Mouse (Mus musculus): ENCODE measurements around the gene Shisal2a. TPM values are rescaled to one million over a fixed set of nuclear protein-coding genes. Genes with fewer than 3 reads are reported as not detected.
A peak's percentile ranks its signal among the peaks of the same experiment; 100 is the strongest.

The Shisal2a gene
- polyA plus RNA-seq, 1 experiment from 2014 or later: 0.36 TPM

GRCm38 (mm10) chr4:108403861-108404635 is 20.9 kb upstream of the Shisal2a start:
- WGBS: 88% methylated on average over 8 of the region's 8 CpGs
- ATAC-seq (ENCODE audit: borderline replicate concordance, extremely low read depth, low FRiP score, low TSS enrichment): no peak

GRCm38 (mm10) chr4:108400395-108400794 is 17.2 kb upstream of the Shisal2a start:
- Histone ChIP-seq H3K4me1 (no peaks in the 10 kb centered on the region), H3K36me3 (peaks cover 17% of the 10 kb centered on the region), H3K9ac (no peak overlapping the region), H3K9me3 (no peaks in the 10 kb centered on the region), H3K27ac (no peak overlapping the region), H3K27me3 (no peaks in the 10 kb centered on the region), H3K4me2 (no peak overlapping the region), H3K4me3 (no peak overlapping the region)
- WGBS: 90% methylated on average over 10 of the region's 10 CpGs
- ATAC-seq (ENCODE audit: borderline replicate concordance, extremely low read depth, low FRiP score, low TSS enrichment): no peak

More at GRCm38 (mm10) chr4:108403861-108404635, 20.9 kb upstream of the Shisal2a start:
- Histone ChIP-seq H3K4me3 (no peak overlapping the region), H3K9me3 (no peaks in the 10 kb centered on the region), H3K27me3 (no peaks in the 10 kb centered on the region), H3K9ac (no peak overlapping the region), H3K4me1 (peaks cover 19% of the 10 kb centered on the region), H3K36me3 (peaks cover 17% of the 10 kb centered on the region), H3K27ac (no peak overlapping the region), H3K4me2 (no peak overlapping the region)

GRCm38 (mm10) chr4:108394236-108394635 is 11.1 kb upstream of the Shisal2a start:
- no peak for ATAC-seq (ENCODE audit: borderline replicate concordance, extremely low read depth, low FRiP score, low TSS enrichment)
- Histone ChIP-seq H3K36me3 (no peaks in the 10 kb centered on the region), H3K4me1 (no peaks in the 10 kb centered on the region), H3K4me3 (no peak overlapping the region), H3K4me2 (no peak overlapping the region), H3K9ac (no peak overlapping the region), H3K9me3 (no peaks in the 10 kb centered on the region), H3K27me3 (no peaks in the 10 kb centered on the region), H3K27ac (no peak overlapping the region)

GRCm38 (mm10) chr4:108392558-108392957 is 9.4 kb upstream of the Shisal2a start:
- no peak for ATAC-seq (ENCODE audit: borderline replicate concordance, extremely low read depth, low FRiP score, low TSS enrichment)
- Histone ChIP-seq H3K9me3 (no peaks in the 10 kb centered on the region), H3K27me3 (no peaks in the 10 kb centered on the region), H3K4me3 (no peak overlapping the region), H3K27ac (no peak overlapping the region), H3K36me3 (no peaks in the 10 kb centered on the region), H3K4me1 (peaks cover 8% of the 10 kb centered on the region), H3K4me2 (no peak overlapping the region), H3K9ac (no peak overlapping the region)
- 58% methylated on average over 2 of the region's 2 CpGs for WGBS

- H3K9me3 ChIP-seq: no peaks in the 10 kb centered on the region
- H3K27ac ChIP-seq: no peak overlapping the region
- no peaks in the 10 kb centered on the region for H3K27me3 ChIP-seq
- H3K4me2 ChIP-seq: no peak overlapping the region
- WGBS: 63% methylated on average over 5 of the region's 5 CpGs
- H3K9ac ChIP-seq: no peak overlapping the region
- H3K4me3 ChIP-seq: no peak overlapping the region
- no peak for ATAC-seq (ENCODE audit: borderline replicate concordance, extremely low read depth, low FRiP score, low TSS enrichment)
- H3K4me1 ChIP-seq: peaks cover 8% of the 10 kb centered on the region
- no peaks in the 10 kb centered on the region for H3K36me3 ChIP-seq
Measured at GRCm38 (mm10) chr4:108391124-108391523, 8.0 kb upstream of the Shisal2a start.

- Histone ChIP-seq H3K36me3 (no peaks in the 10 kb centered on the region), H3K27me3 (peaks cover 13% of the 10 kb centered on the region), H3K4me1 (peaks cover 8% of the 10 kb centered on the region), H3K4me3 (no peak overlapping the region), H3K9ac (no peak overlapping the region), H3K4me2 (no peak overlapping the region), H3K9me3 (no peaks in the 10 kb centered on the region), H3K27ac (no peak overlapping the region)
- 79% methylated on average over 3 of the region's 3 CpGs for WGBS
- no peak for ATAC-seq (ENCODE audit: borderline replicate concordance, extremely low read depth, low FRiP score, low TSS enrichment)
Measured at GRCm38 (mm10) chr4:108388741-108389140, 5.6 kb upstream of the Shisal2a start.

GRCm38 (mm10) chr4:108387681-108388253 is 4.6 kb upstream of the Shisal2a start:
- peak overlapping the region; percentile 65 for H3K27ac ChIP-seq
- peak overlapping the region; percentile 62 for H3K4me2 ChIP-seq
- WGBS: under 1% methylated on average over 18 of the region's 18 CpGs
- H3K9ac ChIP-seq: peak overlapping the region; percentile 44
- no peaks in the 10 kb centered on the region for H3K36me3 ChIP-seq
- H3K9me3 ChIP-seq: no peaks in the 10 kb centered on the region
- peaks cover 16% of the 10 kb centered on the region for H3K4me1 ChIP-seq
- H3K4me3 ChIP-seq: peak overlapping the region; percentile 37
- peak; percentile 86 for ATAC-seq (ENCODE audit: borderline replicate concordance, extremely low read depth, low FRiP score, low TSS enrichment)
- peaks cover 23% of the 10 kb centered on the region for H3K27me3 ChIP-seq

GRCm38 (mm10) chr4:108387106-108387505 is 4.0 kb upstream of the Shisal2a start:
- no peaks in the 10 kb centered on the region for H3K9me3 ChIP-seq
- H3K4me3 ChIP-seq: no peak overlapping the region
- 25% methylated on average over 4 of the region's 4 CpGs for WGBS

GRCm38 (mm10) chr4:108386087-108386486 is 2.9 kb upstream of the Shisal2a start:
- Histone ChIP-seq H3K4me1 (peaks cover 16% of the 10 kb centered on the region), H3K4me3 (no peak overlapping the region), H3K27me3 (peaks cover 39% of the 10 kb centered on the region), H3K27ac (no peak overlapping the region), H3K9ac (no peak overlapping the region), H3K9me3 (no peaks in the 10 kb centered on the region), H3K4me2 (no peak overlapping the region), H3K36me3 (no peaks in the 10 kb centered on the region)
- WGBS: 15% methylated on average over 1 of the region's 1 CpGs
- ATAC-seq (ENCODE audit: borderline replicate concordance, extremely low read depth, low FRiP score, low TSS enrichment): no peak

More at GRCm38 (mm10) chr4:108387106-108387505, 4.0 kb upstream of the Shisal2a start:
- peak overlapping the region; percentile 65 for H3K27ac ChIP-seq
- H3K27me3 ChIP-seq: peaks cover 29% of the 10 kb centered on the region
- H3K4me1 ChIP-seq: peaks cover 16% of the 10 kb centered on the region
- ATAC-seq (ENCODE audit: borderline replicate concordance, extremely low read depth, low FRiP score, low TSS enrichment): peak; percentile 61; the same call in 1 of the 2 replicates
- no peaks in the 10 kb centered on the region for H3K36me3 ChIP-seq
- H3K4me2 ChIP-seq: peak overlapping the region; percentile 62
- H3K9ac ChIP-seq: no peak overlapping the region

- WGBS: 5% methylated on average over 1 of the region's 1 CpGs
- Histone ChIP-seq H3K4me3 (no peak overlapping the region), H3K9me3 (no peaks in the 10 kb centered on the region), H3K9ac (no peak overlapping the region), H3K4me1 (peaks cover 8% of the 10 kb centered on the region; the same call in 1 of the 2 replicates), H3K4me2 (no peak overlapping the region), H3K27ac (no peak overlapping the region), H3K36me3 (no peaks in the 10 kb centered on the region), H3K27me3 (peaks cover 39% of the 10 kb centered on the region)
- no peak for ATAC-seq (ENCODE audit: borderline replicate concordance, extremely low read depth, low FRiP score, low TSS enrichment)
Measured at GRCm38 (mm10) chr4:108380146-108380545, 3.0 kb downstream of the Shisal2a start.

GRCm38 (mm10) chr4:108379476-108379875 is 3.7 kb downstream of the Shisal2a start:
- Histone ChIP-seq H3K4me2 (no peak overlapping the region), H3K27ac (no peak overlapping the region), H3K4me1 (peaks cover 8% of the 10 kb centered on the region; the same call in 1 of the 2 replicates), H3K36me3 (no peaks in the 10 kb centered on the region), H3K4me3 (no peak overlapping the region), H3K9ac (no peak overlapping the region), H3K9me3 (no peaks in the 10 kb centered on the region), H3K27me3 (peaks cover 34% of the 10 kb centered on the region)
- ATAC-seq (ENCODE audit: borderline replicate concordance, extremely low read depth, low FRiP score, low TSS enrichment): no peak
- WGBS: 80% methylated on average over 3 of the region's 3 CpGs

GRCm38 (mm10) chr4:108372166-108372565 is 11.0 kb downstream of the Shisal2a start:
- ATAC-seq (ENCODE audit: borderline replicate concordance, extremely low read depth, low FRiP score, low TSS enrichment): no peak
- no peak overlapping the region for H3K4me3 ChIP-seq
- H3K4me1 ChIP-seq: no peaks in the 10 kb centered on the region
- WGBS: 40% methylated on average over 3 of the region's 3 CpGs
- no peaks in the 10 kb centered on the region for H3K36me3 ChIP-seq
- H3K27ac ChIP-seq: no peak overlapping the region
- no peak overlapping the region for H3K9ac ChIP-seq
- no peaks in the 10 kb centered on the region for H3K27me3 ChIP-seq
- H3K4me2 ChIP-seq: no peak overlapping the region
- H3K9me3 ChIP-seq: no peaks in the 10 kb centered on the region
